Mouse (Mus musculus) layer of hippocampus, adult 11-12 months (tissue): ENCODE results near the gene Vps29.

Experiments used
- DNase-seq: peaks from one replicate; pipeline ENCODE4 v3.0.0; 2022; ENCODE audit warnings: low spot score

Gene Vps29

GRCm38 (mm10) chr5:122399871-122400270 lies 45.7 kb downstream of the Vps29 start:
- no peak for DNase-seq

- DNase-seq, result peak; percentile 51
Measured at GRCm38 (mm10) chr5:122400628-122401302, 46.6 kb downstream of the Vps29 start.

GRCm38 (mm10) chr5:122401303-122401640 lies 47.1 kb downstream of the Vps29 start:
- peak; percentile 71 for DNase-seq

- no peak for DNase-seq
Measured at GRCm38 (mm10) chr5:122402160-122402559, 48.0 kb downstream of the Vps29 start.

GRCm38 (mm10) chr5:122402772-122403171 lies 48.6 kb downstream of the Vps29 start:
- DNase-seq, result peak; percentile 56

- DNase-seq, result no peak
Measured at GRCm38 (mm10) chr5:122403362-122403761, 49.2 kb downstream of the Vps29 start.

- no peak for DNase-seq
Measured at GRCm38 (mm10) chr5:122405537-122405936, 51.4 kb downstream of the Vps29 start.

- DNase-seq, result no peak
Measured at GRCm38 (mm10) chr5:122409692-122410645, 55.8 kb downstream of the Vps29 start.

- no peak for DNase-seq
Measured at GRCm38 (mm10) chr5:122411892-122412291, 57.7 kb downstream of the Vps29 start.

- DNase-seq, result no peak
Measured at GRCm38 (mm10) chr5:122412826-122413225, 58.7 kb downstream of the Vps29 start.

- DNase-seq, result no peak
Measured at GRCm38 (mm10) chr5:122414351-122414750, 60.2 kb downstream of the Vps29 start.
